Mouse (Mus musculus) spleen, embryonic (tissue): ENCODE measurements around the gene Catsper1.

ENCODE experiments used
- CTCF ChIA-PET: fragments of 350-600 bp; sonication (Branson Sonifier 250); formaldehyde crosslinking; loops from one replicate; lab custom pipeline; 2022; lab: Charles Lee

The Catsper1 gene

GRCm38 (mm10) chr19:5335441-5335840, at the start of gene Catsper1:
Gene Catsper1, plus strand, starts transcription at chr19:5335741.
- CTCF ChIA-PET: no interaction called here

- CTCF ChIA-PET: interaction anchor here (0.5 to 1.0 kb wide), 3 partner anchors 39 to 1445 kb away, joined by 3 to 5 read pairs (median 4); no protein-coding TSS in a partner anchor
Measured at GRCm38 (mm10) chr19:5294972-5295735, 40.4 kb upstream of the Catsper1 start, which contains the start of gene Sf3b2. Gene Sf3b2, minus strand, starts transcription at chr19:5295455.

DNA sequence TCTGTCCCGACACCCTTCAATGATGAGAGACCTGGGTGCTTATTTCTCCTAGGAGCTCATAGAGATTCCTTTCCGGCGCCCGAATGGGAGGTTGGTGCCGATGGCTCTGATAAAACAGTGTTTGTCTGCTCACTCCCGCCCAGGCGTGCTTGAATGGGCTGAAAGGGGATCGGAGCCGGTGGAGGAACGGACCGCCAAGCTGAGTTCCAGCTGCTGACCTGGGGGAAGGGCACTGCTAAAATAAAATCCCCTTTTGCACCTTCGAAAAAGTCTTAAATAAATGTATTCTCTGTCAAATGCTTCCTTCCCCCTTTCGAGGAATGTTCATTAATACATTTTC, 39.8 kb upstream of the Catsper1 start:
- CTCF ChIA-PET: interaction anchor here (0.5 to 1.0 kb wide), 3 partner anchors 40 to 1446 kb away, joined by 3 to 5 read pairs (median 4); no protein-coding TSS in a partner anchor

DNA sequence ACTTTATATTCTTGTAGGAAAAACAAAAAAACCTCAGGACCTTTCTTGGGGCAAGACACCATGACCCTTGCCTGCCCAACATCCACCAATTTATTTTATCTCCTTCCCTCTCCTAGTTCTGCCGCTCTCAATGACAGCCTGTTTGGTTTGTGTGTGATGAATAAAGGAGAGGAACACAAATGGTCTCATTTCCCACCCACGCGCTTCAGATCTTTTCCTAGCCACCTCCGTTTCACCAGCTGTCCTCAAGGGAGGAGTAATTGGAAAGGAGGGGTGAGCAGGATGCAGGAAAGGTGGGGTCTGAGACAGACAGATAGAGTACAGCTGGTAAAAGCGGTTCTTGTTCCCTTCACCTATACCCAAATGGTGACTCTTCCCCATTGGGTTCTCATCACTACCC, 38.9 kb upstream of the Catsper1 start:
- CTCF ChIA-PET: no interaction called here

GRCm38 (mm10) chr19:5297903-5298800, 37.4 kb upstream of the Catsper1 start, which contains the start of gene Gal3st3:
Gene Gal3st3, plus strand, starts transcription at chr19:5298331.
- CTCF ChIA-PET: interaction anchor here (0.6 kb wide), 1 partner anchor 79 kb away, joined by 7 read pairs; no protein-coding TSS in a partner anchor

- CTCF ChIA-PET: no interaction called here
Measured at GRCm38 (mm10) chr19:5300588-5300987, 35.0 kb upstream of the Catsper1 start.

DNA sequence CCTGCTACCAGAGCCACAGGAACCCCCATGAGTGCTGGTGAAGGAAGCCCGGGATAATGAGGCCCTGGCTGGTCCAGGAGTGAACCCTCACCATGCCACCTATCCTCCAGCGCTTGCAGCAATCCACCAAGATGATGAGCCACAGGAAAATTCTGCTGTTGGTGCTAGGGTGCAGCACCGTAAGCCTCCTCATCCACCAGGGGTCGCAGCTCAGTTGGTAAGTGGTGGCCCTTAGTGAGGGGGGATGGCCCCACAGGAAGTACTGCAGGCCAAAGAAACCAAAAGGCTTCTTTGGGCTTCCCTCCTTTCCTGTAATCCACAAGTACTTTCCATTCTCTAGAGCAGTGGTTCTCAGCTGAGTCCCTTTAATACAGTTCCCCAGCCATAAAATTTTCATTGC, 33.1 kb upstream of the Catsper1 start:
- CTCF ChIA-PET: interaction anchor here (0.5 kb wide), 1 partner anchor 64 kb away, joined by 15 read pairs; no protein-coding TSS in a partner anchor

GRCm38 (mm10) chr19:5306279-5306678, 29.3 kb upstream of the Catsper1 start:
- CTCF ChIA-PET: interaction anchor here (0.5 kb wide), 1 partner anchor 124 kb away, joined by 3 read pairs; no protein-coding TSS in a partner anchor

- CTCF ChIA-PET: no interaction called here
Measured at GRCm38 (mm10) chr19:5306968-5307734, 28.4 kb upstream of the Catsper1 start.

- CTCF ChIA-PET: no interaction called here
Measured at GRCm38 (mm10) chr19:5309025-5309424, 26.5 kb upstream of the Catsper1 start.

DNA sequence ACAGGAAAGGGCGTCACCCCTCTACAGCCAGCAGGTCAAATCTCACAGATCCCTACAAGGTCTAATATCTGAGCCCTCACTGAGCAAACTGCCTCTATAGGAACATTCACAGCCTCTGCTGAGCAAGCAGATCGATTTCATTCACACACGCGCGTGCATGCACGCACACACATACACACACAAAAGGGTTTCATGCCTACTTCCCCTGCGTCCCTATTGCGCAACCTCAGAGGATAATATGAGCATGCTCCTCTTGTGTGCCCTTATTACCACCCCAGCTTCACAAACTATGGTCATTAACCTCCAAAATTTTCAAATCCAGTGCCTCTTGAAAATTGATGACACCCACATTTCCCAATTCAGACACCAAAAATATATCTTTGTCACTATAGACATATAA, 22.4 kb upstream of the Catsper1 start:
- CTCF ChIA-PET: interaction anchor here (0.5 kb wide), 1 partner anchor 540 kb away, joined by 3 read pairs; no protein-coding TSS in a partner anchor

- CTCF ChIA-PET: interaction anchor here (0.7 kb wide), 1 partner anchor 1736 kb away, joined by 3 read pairs; no protein-coding TSS in a partner anchor
Measured at GRCm38 (mm10) chr19:5323801-5324200, 11.7 kb upstream of the Catsper1 start.

DNA sequence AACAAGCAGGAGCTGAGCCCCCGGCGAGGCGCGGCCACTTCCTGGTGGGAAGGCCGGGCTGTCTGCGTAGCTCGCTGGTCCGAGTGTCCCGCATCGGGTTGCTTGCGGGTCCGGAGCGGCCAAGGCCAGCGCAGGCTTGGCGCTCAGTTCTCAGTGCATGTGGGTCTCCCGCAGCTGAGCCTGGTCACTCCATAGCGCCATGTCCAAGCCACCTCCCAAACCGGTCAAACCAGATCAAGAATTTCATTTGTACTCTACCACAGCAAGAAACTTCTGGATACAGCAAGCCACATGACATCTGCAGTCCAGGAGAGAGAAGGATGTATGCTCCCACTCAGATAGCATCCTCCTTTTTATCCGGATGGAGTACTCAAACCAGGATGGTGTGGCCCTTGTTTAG, 7.6 kb upstream of the Catsper1 start:
- CTCF ChIA-PET: no interaction called here

DNA sequence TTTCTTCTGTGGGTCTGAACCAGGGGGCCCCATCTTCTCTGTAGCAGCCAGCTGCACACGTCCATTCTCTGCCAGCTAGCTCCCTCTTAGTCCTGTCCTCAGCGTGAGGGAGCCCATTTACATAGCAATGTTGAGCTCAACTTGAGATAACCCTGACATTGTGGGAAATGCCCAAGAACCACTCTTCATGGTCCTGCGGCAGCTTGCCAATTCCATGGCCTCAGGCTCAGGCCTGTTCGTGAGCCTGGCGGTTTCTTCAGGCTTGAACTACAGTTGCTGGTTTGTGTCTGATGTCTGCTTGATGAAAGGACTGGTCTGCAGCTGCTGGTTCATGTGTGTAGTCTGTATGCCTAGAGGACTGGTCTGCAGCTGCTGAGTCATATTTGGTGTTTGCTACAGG, 800 bp upstream of the Catsper1 start:
- CTCF ChIA-PET: no interaction called here

- CTCF ChIA-PET: interaction anchor here (0.6 kb wide), 1 partner anchor 29 kb away, joined by 3 read pairs; no protein-coding TSS in a partner anchor
Measured at GRCm38 (mm10) chr19:5337975-5338374, 2.4 kb downstream of the Catsper1 start.

- CTCF ChIA-PET: no interaction called here
Measured at GRCm38 (mm10) chr19:5341360-5341759, 5.8 kb downstream of the Catsper1 start.

DNA sequence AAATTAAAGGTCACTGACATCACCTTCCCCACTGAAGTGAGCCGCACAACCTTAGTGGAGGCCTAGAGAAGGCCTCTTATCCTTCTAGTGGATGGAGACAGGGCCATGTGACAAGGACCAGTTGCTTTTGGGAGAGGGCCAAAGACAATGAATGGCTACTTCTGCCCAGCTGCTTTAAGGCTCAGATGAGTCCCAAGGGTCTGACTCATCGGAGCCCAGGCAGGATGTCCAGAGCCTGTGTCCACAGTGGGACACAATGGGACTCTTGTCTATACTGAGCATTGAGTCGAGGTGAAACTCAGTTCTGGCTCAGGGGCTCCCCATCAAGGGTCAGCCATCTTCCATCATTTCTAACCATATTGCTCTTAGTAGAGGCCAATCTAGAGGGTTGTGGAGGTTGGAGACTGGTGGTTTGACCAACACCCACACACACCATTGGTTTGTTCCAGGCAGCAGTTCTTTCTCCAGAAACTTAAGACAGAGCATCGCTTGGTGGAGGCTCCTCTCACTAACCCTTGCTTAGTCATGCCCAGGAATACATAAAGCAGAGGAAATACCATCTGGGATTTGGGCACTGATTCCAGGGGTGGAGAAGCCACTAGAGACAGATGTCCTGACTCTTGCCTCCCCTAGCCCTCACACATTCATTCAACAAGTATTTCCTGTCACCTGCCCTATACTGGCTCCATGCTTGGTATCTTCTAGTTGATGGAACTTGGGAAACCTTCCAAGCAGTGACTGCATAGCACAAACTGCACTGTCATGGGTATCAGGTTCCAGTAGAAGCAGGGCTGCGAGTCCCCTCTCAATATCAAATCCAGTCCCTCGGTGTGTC, 10.0 kb downstream of the Catsper1 start:
- CTCF ChIA-PET: no interaction called here

GRCm38 (mm10) chr19:5348064-5348463, 12.5 kb downstream of the Catsper1 start:
- CTCF ChIA-PET: no interaction called here

DNA sequence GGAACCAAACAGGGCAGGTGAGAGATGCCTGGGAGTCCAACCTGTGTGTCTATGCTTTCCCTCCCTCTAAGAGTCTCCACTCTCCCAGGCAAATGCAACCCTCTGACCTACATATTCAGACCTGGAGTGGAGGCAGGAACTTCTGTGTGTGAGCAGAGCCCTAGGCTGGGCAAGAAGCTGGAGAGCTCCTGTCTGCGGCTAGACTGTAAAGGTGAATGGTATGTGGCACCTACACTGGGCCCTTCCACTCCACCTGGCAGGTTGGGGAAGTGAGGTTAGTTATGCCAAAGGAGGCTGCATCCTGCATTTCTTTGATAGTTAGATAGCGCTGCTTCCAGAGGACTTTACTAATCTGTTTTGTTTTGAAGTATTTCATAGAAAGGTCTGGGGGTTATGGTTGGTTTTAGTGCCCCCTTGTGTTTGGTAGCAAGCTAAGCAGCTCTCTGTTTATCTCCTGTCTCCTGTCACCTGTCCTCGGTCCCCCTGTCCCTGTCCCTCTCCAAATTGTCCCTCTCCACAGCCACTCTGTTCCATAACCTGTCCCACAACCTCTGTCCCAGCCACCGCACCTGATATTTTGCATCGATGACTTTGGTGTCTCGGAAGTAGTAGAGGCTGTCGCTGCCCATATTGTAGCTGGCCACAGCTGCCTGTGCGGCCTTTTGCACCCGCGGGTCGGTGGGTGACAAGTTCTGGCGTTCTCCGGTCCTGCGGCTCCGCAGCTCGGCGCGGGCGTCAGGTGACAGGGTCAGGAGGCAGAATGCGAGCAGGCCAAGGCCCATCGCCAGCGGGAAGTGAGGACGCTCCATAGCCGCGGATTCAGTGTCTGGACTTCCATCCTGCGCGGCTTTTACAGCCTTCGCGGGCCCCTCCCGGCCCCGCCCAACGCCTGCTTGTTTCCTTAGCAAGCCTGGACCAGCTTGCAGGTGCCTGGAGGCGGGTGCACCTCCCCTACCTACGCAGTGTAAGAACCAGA, 13.3 kb downstream of the Catsper1 start:
- CTCF ChIA-PET: interaction anchor here (0.6 kb wide), 1 partner anchor 75 kb away, joined by 3 read pairs; no protein-coding TSS in a partner anchor
